Mouse (Mus musculus): Measurements from ENCODE around the gene Zfhx3. TPM values are rescaled to one million over a fixed set of nuclear protein-coding genes. Genes with fewer than 3 reads are reported as not detected.

The Zfhx3 gene
- polyA plus RNA-seq, 2 experiments from 2014 or later, result 0.23 to 0.27 TPM

- ATAC-seq, result no peak
Observed at GRCm38 (mm10) chr8:108554578-108555245, 612.3 kb downstream of the Zfhx3 start.

DNA sequence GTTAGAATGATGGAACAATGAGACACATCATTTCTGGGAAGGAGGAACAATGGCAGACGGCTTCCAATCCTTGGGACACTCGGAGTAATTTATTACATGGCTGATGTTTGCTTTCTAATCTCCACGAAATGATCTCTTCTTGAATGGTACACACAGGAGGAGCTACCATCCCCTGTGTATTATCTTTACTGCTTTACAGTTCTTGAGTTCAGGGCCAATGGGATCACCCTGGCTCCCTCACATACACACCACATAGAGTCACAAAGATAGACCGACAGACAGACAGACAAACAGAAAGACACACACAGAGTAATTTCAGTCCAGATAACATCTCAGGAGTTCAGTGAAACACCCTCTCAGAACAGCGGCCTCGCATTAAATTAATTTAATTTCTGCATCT lies 621.0 kb downstream of the Zfhx3 start:
- ATAC-seq, result no peak

DNA sequence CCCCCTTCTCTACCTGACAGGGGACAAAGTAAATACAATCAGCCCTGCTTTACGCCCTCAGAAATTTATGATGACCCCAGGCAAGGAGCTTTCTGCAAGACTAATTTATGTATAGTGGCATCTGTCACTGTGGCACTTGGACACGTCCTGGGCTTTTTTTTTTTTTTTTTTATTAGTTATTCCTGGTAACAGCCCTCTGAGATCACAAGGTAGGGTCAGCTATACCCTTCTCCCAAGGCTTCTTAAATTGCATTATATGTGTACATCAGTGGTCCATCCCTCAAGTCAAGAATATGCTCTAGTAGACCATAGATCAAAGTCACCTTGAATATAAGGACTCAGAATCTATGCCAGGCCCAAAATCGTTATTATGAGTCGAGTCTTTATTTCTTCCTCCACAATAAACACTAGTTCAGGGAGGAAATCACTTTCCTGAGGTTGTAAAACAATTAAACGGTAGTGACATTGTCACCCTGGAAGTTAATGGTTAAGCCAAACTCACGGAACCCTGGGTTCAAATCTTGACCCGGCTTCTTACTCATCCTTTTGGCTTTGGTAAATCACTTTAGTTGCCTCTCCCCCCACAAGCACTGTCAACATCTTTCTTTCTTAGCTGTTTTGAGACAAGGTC lies 621.6 kb downstream of the Zfhx3 start:
- ATAC-seq, result no peak

- no peak for ATAC-seq
Observed at GRCm38 (mm10) chr8:108566035-108566434, 623.6 kb downstream of the Zfhx3 start.

GRCm38 (mm10) chr8:108573295-108574017 lies 631.0 kb downstream of the Zfhx3 start:
- ATAC-seq, result no peak

DNA sequence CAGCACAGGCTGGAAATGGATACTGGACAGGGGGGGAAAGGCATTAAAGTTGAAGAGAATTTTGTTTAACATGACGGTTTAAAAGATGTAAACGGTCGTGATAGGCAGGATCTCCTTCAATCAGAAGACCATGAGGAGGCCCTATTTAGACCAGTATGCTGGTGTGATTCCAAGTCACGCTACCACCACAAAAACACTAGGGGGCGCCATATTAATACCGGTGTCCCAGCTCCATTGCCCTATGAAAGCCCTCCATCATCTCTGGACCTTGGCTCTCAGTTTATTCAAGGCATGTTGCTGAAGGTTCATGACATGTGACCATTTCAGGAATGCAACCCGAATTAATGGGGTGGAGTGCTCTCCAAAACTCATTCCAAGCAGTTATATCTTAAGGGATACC lies 631.7 kb downstream of the Zfhx3 start:
- ATAC-seq, result no peak

GRCm38 (mm10) chr8:108577571-108577970 lies 635.1 kb downstream of the Zfhx3 start:
- ATAC-seq, result no peak

GRCm38 (mm10) chr8:108578388-108578787 lies 635.9 kb downstream of the Zfhx3 start:
- no peak for ATAC-seq

DNA sequence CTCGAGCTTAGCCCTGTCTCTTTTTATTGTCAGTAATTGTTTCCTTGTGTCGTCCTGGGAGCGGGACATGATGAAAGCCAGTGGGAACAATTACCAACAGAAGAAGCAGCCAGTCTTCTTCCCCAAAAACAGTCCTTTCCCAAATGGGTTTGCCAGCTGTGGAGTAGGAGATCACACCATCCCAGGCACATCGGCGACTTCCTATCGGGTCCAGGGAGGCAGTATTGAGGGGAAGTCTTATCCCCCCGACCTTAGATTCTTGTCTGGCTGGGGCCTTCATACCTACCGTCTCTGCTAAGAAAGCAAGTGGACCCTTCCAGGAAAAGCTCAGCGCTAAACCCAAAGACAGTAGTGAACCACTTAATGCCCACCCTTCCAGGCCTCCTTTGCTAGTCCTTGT lies 637.4 kb downstream of the Zfhx3 start:
- ATAC-seq, result no peak

GRCm38 (mm10) chr8:108580364-108580763 lies 637.9 kb downstream of the Zfhx3 start:
- ATAC-seq, result no peak

- no peak for ATAC-seq
Observed at GRCm38 (mm10) chr8:108581557-108581956, 639.1 kb downstream of the Zfhx3 start.

GRCm38 (mm10) chr8:108582251-108582650 lies 639.8 kb downstream of the Zfhx3 start:
- no peak for ATAC-seq

DNA sequence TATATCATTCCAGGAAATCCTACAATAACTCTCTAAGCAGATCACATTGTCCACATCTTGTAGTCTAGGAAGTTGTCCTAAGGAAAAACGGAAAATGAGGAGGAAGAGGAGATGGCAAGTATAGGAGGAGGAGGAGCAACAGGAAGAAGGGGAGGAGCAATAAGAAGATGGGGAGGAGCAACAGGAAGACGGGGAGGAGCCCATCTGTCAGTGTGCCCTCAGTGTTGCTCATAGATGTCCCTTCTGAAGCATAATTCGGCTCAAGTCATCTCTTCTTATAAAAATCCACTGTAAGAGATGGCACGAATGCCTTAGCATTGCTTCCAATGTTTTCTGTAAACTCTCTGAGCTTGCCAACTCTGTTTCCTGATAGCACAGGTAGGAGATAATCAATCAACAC lies 640.8 kb downstream of the Zfhx3 start:
- no peak for ATAC-seq

DNA sequence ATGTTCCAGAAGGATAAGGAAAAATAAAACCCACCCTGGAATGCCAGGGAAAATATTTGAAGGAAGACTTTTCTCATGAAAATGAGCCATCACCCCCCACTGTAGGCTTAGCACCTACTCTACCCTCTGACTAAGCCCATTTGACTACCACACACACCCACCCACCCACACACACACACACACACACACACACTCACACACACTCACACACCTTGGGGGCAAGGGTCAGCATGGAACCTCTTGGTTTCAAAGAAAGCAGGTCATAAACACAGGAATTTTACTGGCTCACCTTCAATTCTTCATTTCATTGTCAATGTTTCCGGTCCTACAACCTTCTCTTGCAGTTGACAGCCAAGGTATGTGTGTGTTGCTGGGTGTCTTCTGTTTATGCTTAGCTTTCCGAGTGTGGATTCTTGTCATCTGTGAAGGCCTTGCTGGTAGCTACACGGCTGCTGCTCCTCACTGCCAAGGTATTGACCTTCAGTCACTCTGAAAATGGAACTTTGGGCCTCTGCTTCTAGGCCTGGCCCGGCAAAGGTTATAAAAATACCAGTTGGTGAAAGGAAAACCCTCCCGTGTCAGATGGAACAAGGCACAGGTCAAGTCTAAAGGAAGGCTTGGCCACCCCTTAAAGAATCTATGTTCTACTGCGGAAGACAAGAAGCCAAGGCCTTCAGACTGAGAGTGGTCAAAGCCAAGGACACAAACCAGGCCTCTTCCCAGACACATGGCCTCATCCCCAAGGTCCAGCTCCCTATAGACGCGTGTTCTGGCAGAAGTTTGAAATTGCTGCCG lies 641.6 kb downstream of the Zfhx3 start:
- no peak for ATAC-seq

DNA sequence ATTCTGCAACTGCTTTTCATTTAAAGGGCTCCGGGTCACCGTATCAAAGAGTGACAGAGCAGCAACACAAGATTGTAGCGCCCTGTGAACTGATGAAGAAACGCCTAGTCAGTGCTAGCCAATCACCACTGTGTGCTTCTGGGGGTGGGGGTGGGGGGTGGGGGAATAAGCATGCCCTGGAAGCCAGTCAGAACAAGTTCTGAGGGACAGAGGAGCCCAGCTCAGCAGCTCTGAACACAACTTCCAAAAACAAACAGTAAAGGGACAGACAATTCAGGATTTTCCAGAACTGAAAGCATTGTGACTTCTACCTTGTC lies 642.2 kb downstream of the Zfhx3 start:
- no peak for ATAC-seq

- no peak for ATAC-seq
Observed at GRCm38 (mm10) chr8:108591037-108591436, 648.6 kb downstream of the Zfhx3 start.

- ATAC-seq, result no peak
Observed at GRCm38 (mm10) chr8:108592028-108592724, 649.7 kb downstream of the Zfhx3 start.

GRCm38 (mm10) chr8:108592990-108593589 lies 650.6 kb downstream of the Zfhx3 start:
- ATAC-seq, result no peak

DNA sequence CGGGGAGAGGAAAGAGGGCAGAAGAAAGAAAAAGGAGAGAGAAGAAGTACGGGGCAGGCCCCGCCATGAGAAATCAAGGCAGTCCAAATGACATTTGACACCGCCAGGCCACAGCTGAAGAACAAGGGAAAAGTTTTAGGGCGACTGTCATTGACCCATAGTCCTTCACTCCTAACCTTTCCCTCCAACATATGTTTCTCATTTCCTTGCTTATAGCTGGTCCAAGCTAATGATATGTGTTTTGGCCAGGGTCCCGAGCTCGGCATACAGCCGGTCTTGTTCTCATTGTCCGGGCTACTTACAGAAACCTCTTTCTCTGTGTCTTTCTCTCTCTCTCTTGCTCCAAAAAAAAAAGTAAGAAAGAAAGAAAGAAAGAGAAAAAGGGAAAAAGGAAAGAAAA lies 651.4 kb downstream of the Zfhx3 start:
- ATAC-seq, result no peak

- no peak for ATAC-seq
Observed at GRCm38 (mm10) chr8:108594361-108595060, 652.1 kb downstream of the Zfhx3 start.

DNA sequence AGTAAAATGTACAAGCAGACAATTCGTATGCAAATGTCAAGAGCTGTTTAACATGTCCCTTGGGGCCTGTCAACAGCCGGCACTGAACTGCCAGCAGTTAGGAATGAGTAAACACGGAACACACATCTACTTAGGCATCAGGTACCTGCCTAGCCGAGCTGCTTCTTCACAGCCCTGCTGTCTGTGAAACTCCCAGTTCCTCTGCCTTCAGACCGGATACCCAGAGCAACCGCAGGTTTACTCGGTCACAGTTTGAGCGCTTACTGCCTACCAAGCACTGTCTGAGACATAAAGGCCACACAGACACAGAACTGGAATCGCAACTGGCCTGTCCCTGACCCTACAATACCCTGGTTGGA lies 652.6 kb downstream of the Zfhx3 start:
- peak; percentile 39 for ATAC-seq

All from CD4-positive, CD25-positive, alpha-beta regulatory T cell, adult 4 months (primary cell).